Mouse (Mus musculus): Measurements from ENCODE around the gene Syne1.

Gene Syne1

DNA sequence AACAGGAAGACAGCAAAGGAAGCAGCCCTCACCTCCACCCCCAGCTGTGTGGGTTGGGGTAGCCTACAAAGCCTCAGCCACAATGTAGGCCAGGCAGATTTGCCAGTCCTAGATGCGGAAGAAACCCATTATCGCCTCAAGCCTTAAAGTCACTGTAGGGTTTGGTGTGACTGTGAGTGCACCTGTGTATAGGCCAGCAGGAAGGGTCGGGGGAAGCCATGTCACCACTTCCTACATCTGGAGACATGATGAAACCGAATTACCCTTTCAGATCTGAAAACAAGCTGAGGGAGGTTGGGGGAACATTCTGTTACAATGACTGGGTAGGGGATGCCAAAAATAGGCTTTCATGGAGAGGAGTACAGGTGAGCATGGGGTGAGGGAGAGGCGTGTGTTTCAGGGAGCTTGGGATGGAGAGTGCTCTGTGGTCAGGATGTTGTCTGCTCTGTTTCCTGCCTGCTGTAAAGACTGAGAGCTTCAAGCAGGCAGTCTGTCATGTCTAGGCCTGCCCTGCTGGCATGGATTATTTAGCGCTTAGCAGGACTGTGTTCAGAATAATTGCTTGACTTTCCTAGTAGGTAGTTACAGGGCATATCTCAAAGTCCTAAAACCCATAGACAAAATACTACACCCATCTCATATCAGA lies 167.0 kb downstream of the Syne1 start:
- no peak for DNase-seq

DNA sequence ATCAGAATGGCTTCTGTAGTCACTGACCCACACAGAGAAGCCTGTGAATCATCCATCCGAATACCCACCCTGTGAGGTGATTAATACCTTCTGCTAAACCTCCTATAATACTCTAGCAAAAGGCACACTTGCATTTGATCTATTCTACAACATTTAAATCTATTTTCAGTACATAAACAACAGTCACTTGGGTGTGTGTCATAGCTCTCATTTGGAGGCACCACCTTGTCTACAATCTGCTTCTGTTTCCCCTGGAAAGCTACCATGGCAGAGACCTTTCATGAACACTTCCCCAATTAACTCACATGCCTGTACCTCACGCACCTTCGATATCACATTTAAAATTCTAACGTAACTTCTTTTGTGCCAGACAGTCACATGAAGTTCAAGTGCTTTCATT lies 169.7 kb downstream of the Syne1 start:
- no peak for DNase-seq

DNA sequence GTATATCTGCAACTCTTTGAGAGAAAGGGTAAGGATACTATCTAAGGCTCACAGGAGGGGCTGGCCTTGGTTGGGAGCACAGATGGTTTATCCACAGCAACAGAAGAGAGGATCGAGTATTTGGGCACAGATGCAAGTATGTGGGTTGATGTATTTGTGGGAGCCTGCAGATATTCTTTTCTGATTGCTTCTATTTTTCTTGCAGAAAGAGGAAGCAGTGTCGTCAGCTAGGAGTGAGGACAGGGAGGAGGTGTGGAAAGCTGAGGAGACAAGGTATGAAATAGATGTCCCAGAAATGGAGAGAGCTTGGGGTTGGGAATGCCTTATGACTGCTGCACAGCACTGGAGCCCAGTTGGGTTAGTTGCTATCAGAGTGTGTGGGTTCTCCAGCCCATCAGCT lies 172.3 kb downstream of the Syne1 start:
- no peak for DNase-seq

DNA sequence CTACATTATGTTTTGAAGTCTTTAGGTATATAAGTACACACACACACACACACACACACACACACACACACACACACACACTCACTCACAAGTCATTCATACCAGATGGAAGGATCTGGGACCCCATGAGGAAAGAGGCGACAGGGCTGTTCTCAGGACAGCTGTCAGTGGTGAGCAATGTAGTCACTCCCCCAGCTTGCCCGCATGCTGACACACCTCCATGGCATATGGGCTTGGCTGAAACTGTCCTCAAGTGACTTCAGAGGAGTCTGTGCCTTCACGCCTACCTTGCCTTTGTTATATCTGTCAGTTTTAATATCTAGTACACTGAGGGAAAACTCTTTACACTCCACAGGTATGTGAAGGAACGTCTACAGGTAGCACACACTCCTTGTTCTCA lies 181.7 kb downstream of the Syne1 start:
- DNase-seq: no peak

DNA sequence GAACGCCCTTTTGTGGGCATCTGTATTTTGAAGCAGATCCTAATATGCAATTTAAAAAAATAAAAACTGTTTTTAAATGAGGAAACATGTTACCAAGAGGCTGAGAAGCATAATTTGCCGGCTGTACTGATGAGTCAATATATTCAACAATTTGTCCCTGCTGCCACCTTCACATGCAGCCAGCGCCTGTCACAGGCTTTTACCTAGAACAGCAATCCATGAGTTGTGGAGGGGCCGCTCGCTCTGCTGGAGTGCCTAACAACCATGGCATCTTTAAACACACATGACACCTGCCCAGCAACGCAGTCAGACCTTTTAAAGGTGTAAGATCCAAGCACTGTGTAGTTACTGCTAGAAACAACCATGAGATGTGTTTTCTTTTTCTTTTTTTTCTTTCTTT lies 183.0 kb downstream of the Syne1 start:
- DNase-seq: no peak

DNA sequence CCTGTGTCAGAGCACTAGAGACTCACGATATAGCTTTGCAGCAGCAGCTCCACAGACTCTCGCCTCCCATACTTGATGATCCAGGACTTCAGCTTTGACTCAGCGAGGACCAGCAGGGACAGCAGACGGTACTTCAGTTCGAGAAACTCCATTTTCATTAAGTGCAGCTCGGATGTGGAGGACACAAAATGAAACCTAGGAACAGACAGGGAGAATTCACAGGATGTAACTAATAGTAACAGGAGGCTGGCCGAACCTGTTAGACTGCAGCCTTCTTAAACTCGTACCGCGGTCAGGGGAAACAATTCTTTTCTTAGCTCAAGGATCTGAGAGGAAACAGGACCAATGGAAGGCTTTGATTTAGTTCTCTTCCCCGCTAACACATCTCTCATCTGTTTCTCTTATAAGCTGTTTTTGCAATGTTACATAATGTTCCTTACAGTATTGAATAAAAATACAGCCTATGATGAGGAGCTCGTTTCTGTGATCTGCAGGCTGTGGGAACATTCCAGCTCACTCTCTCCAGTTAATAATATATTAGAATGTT lies 183.7 kb downstream of the Syne1 start:
- DNase-seq: no peak

DNA sequence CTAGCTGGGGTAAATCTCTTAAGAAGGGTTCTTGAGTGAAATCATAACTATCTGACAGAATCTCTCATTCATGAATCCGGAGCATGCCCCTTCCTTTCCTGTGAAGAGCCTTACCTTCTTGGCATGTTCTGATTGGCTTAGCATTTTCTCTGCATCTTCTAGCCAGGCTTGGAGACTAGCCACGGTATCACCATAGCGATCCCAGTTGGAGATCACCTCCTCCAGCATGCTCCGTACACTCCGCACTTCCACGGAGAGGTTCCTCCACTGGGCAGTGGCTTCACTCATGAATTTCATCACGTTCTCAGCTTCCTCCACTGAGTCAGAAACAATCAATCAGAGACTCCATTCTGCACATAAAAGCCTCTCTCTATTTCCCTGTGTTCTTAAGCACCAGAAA lies 190.7 kb downstream of the Syne1 start:
- DNase-seq: no peak

DNA sequence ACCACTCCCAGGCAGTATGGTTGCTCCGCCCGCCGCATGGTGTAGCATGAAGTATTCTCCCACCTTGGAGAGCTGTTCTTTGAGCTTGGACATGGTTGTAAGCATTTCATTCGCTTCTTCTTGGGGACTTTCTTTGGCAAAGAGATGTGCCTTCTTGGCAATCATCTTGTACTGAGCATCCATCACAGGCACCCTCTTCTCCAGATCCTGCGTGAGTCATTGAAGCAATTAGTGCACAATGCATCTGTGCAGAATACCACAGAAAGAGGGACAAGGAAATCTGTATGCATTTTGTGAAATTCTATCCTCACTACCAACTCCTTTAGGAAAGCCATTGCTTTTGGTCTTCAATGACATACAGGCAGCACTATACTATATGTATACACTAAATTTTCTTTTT lies 194.7 kb downstream of the Syne1 start:
- DNase-seq: no peak

DNA sequence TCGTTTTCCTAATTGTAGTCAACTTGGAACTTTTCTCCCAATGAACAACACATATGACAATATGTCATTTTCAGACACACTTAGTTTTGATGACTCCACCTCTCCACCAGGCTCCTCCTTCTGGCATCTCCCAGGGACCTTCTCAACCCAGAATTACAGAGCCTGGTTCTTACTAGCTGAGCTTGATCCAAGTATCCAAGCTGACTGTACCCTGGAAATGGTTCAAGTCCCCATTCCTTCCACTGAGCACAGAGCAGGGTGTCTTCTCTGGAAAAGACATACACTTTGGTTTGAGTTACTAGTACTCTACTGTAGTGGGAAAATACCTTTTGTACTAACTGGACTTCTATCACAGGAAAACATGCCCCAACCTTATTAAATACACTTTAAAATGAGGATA lies 197.9 kb downstream of the Syne1 start:
- DNase-seq: no peak

DNA sequence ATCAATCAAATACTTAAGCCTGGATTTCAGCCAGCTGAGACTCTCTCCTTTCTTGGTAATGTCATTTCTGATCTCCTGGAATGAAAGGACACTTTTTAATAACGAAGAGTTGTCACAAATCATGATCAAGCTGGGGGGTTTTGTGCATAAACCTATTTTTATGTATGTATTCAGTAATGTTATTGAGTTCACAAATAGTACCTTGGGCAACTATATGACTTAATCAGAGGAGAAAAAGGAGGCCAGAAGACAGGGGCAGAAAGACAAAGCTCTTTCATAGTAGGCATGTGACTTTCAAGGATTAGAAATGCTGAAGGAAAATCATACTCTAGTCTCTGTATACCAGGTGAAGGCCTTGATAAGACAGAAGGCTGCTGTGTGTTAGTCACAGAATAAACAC lies 204.4 kb downstream of the Syne1 start:
- no peak for DNase-seq

DNA sequence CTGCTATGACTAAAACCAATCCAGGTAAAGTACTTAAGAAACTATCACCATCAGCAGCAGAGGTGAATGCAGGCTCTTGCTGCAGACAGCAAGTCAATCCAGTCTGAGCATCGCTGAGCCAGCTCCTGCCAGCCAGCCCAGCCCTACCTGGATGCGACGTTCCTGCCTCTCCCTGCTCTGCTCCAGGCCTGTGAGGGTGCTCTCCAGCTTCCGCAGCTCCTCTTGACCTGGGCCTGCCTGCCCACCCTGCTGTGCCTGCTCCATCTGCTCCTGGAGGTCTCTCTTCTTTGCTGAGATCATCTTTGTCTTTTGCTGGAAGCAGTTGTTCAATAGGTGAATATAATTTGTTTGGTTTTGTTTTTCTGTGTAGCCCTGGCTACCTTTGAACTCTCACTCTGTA lies 208.1 kb downstream of the Syne1 start:
- no peak for DNase-seq

DNA sequence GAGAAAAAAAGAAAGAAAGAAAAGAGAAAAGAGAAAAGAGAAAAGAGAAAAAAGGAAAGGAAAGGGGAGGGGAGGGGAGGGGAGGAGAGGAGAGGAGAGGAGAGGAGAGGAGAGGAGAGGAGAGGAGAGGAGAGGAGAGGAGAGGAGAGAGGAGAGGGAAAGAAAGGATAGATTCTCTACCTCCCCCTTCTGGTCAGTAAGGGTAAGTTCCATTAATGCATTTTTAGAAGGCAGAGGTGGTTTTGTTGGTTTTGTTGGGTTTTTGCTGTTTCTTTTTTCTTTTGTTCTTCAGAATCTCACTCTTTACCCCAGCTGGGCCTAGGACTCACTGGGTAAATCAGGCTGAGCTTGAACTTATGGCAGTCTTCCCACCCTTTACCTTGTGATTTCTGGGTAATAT lies 214.9 kb downstream of the Syne1 start:
- no peak for DNase-seq

DNA sequence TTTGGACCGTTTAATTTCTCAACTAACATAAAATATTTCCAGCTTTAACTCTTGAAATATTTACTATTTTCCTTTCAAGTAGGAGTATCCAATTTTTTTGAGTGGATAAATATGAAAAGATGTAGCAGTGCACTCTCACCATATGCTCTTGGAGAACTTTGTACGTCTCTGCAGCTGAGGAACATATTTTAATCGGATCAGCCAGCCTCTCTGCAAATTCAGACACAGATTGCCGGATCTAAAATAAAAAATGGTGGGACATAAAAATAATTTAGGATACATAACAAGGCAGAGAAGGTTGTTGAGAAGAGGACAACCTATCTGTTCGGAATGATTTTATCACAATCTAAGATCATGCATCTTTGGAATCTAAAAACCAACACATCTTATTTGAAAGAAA lies 218.5 kb downstream of the Syne1 start:
- no peak for DNase-seq

DNA sequence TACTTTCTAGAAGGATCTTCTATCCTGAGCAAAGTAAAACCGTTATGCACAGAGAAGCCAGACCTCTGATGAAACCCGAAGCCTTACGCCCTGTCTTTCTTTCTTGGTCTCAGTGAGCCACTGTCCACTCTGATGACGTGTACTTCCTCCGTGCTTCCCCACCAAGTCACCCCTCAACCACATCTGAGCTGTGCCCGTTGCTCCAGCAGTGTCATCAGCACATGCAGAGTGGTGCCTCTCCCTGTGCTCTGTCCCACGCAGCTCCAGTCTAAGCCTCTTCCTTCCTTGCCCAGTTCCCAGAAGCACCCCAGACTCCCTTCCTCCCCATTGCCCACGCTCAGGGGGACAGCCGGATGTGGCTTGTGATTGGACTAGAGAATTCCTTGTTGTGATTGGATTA lies 224.6 kb downstream of the Syne1 start:
- no peak for DNase-seq

DNA sequence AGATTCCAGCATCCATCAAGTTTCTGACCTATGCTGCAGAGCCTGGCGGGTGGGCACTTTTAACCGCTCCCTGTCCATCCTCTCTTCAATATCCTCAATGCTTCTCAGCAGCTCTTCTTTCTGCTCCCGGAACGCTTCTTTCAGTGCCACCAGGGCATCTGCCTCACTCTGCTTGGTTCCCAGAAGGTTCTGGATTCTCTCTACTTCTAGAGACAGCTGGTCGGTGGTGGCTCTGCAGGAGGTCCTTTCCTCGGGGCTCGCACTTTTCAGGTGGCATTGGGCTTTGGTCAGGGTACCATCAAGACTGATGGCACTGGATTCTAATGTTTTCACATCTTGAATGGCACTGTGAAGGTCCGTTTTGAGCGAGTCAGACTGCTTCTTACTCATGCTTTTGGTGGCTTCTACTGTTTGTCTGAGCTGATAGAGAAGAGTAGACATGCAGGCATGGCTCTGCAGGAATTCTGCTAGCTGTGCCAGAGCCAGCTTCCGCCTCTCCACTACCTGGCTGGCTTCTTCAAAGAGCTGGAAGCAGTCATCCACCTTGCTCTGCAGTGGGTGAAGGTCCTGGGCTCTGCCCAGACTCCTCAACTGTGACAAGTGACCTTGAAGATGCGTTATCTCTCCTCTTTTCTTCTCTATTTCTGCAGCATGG lies 227.4 kb downstream of the Syne1 start:
- DNase-seq: no peak

DNA sequence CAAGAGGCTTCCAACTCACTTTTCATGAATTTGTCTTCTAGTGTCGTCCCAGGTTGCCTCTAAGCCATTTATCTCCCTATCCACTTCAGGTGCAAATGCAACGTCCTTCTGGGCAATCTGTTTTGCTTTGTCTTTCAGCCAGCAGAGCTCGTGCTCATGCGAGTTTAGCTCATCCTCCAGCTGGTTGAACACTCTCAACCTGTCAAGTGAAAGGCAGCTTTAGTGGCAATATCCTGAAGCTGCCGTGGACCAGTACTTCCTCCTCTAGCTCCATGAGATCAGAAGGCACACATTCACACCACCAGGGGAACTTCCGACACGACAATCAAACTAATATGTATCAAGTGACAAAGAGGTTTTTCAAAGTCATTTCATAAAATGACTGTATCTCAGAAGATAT lies 228.7 kb downstream of the Syne1 start:
- no peak for DNase-seq

DNA sequence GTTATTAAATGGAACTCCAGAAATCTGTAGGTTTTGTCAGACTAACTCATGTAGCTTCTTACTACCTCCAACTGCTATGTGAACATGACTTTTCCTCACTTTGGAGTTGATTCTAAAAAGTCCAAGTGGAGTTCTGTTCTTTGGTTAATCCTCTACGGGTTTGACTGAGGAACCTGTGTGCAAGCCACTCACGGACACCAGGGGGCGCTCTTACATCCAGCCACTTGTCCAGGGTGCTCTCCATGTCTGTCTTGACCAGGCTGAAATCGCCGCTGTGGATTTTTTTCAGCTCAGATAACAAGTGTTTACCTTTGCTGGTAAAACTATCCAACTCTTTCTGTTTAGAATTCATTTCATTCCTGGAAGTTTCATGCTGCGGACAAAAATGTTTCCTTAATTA lies 233.7 kb downstream of the Syne1 start:
- DNase-seq: peak; percentile 83

DNA sequence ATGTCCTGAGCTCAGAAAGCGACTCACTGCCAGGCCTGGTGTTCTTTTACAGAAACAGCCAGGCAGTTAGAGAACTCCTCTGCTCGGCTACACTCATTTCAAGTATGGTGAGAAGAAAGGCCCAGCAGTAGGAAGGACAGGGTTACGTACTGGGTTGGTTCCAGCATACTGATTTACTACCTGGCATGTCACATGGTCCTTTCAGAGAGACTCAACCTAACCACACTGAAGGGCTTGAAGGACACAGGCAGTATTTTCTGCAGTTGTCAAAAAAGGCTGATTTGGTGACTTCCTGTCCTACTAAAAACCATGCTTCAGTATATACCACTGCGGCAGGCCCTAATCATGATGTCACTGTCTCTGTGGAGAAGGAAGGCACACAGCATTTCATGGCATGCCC lies 238.8 kb downstream of the Syne1 start:
- DNase-seq: no peak

DNA sequence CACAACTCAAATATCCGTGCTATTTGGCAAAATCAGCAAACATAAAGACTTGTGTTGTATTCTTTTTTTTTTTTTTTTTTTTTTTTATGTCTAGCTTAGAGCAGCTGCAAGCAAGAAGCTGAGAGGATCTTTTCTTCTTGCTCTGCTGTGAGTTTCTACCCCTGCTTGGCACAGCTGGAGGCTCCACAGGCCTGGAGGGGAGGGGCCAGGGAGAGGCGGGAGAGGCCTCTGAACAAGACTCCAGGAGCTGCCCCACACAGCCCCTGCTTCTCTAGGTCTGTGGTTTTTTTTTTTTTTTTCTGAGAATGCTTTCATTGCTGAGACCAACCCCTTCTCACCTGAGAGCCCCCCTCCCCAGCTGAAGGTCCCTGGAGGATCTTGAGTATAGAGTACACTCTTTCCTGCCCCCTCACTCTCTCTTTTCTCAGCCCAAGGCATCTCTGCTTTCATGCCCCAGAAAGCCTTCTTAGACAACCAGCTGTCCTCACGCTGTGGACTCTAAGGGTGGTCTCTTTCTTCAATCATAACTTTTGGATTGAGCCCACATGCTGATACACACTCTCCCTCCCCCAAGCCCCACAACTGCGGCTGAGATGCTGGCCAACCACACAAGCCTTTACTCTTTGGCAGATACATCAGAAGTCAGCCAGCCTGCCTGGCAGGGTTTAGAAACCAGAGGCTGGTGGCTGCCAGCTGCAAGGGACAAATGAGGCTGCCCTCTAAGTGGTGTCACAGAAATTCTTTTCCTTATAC lies 241.1 kb downstream of the Syne1 start:
- DNase-seq: peak; percentile 10

DNA sequence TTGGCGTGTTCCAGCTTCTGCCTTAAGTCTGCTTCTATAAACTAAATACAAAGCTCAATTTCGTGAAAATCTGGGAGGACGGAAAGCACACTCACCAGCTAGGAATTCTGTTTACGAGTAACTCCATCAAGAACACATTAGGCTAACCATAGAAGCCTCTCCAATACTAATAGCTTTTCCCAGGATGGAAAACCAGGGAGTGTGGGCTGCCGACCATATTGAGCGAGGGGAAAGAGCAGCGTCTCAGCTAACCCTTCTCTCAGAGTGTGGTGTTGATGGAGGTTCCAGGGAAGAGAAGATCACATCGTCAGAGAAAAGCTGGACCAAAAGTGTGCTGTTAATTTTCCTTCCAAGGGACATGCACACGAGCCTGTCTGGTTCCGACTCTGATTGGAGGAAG lies 241.9 kb downstream of the Syne1 start:
- no peak for DNase-seq

DNA sequence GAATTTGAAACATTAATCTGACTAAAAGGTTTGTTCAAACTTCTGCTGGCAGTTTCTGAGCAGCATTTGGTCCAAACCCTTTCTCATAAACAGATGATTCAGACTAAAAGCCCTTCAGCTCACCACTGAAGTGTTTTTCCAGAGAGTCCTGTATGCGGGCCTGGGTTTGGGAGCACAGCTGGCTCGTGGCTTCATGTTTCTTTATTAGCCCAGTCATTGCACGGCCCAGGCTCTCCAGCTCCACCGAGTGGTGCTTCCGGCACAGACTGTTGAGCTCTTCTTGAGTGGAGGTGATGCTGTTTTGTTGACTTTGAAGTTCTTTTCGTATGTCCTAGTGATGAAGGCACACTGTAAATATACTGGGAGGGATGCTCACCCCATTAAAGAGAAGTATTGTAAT lies 245.7 kb downstream of the Syne1 start:
- DNase-seq: peak; percentile 30

DNA sequence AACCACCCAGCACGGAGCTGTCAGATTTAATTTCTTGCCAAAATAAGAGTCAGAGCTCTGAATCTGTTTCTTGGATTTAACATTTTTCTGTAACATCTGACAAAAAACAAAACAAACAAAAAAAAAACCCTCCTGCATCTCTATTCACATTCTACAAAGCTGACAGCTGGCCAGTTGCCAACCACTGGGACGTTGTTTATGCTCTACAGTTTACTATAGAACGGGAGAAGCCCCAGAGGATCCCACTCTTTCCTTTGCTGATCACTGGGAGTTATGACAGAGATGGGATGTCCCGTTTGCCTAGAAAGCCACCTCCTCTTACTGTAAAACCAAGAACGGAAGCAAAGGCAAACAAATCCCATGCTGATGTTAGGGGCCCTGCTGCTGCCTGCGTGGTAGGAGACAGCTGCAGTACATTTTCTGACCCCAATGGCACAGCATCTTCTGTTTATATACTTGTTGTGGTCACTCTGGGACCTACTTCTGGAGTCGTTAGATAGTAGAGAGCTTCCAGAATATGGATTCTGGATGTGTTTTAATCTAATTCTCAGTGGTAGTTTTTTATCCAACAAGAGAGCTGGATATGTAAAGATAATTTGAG lies 255.9 kb downstream of the Syne1 start:
- peak; percentile 37 for DNase-seq

DNA sequence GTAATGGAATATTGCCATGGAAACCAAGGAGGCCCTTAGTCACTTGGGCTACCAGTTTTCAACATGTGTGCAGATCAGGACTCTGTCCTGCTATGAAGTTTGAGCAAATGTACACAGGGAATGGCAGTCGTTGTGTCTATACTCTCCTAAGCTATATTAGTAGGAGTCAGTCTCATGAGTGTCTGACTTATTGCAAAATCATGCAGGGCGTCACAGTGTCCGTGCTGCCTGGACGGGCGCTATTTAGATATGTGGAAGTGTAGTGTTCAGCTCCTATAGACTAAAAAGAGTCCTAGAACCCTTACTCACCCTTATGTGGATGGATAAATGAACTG lies 261.7 kb downstream of the Syne1 start:
- DNase-seq: no peak

Data from lung, postnatal 14 days (tissue).